Mouse (Mus musculus): ENCODE results near the gene Rasgrp2. TPM values are rescaled to one million over a fixed set of nuclear protein-coding genes. Genes with fewer than 3 reads are reported as not detected.

Gene Rasgrp2
- polyA plus RNA-seq, 1 experiment from 2014 or later = 26.4 TPM

GRCm38 (mm10) chr19:6373539-6374400, 25.4 kb upstream of the Rasgrp2 start:
- no peak for ATAC-seq (ENCODE audit: low FRiP score, low read depth)
- H3K36me3 ChIP-seq = peaks cover 95% of the 10 kb centered on the region
- H3K4me2 ChIP-seq (replicated peaks) = no peak overlapping the region
- no peak overlapping the region for H3K4me3 ChIP-seq
- H3K27ac ChIP-seq = no peak overlapping the region
- no peak overlapping the region for H3K9ac ChIP-seq
- H3K27me3 ChIP-seq (replicated peaks) = no peaks in the 10 kb centered on the region
- H3K4me1 ChIP-seq = peaks cover 10% of the 10 kb centered on the region; the same call in 1 of the 2 replicates
- WGBS = 71% methylated on average over 12 of the region's 12 CpGs
- H3K9me3 ChIP-seq = no peaks in the 10 kb centered on the region

- Histone ChIP-seq H3K9me3 (no peaks in the 10 kb centered on the region), H3K27me3 (replicated peaks) (no peaks in the 10 kb centered on the region), H3K4me1 (peaks cover 10% of the 10 kb centered on the region; the same call in 1 of the 2 replicates), H3K9ac (no peak overlapping the region), H3K4me2 (replicated peaks) (no peak overlapping the region), H3K27ac (no peak overlapping the region), H3K36me3 (peaks cover 89% of the 10 kb centered on the region), H3K4me3 (no peak overlapping the region)
- 96% methylated on average over 10 of the region's 10 CpGs for WGBS
- no peak for ATAC-seq (ENCODE audit: low FRiP score, low read depth)
Observed at GRCm38 (mm10) chr19:6374571-6374970, 24.6 kb upstream of the Rasgrp2 start.

GRCm38 (mm10) chr19:6375423-6376254, 23.5 kb upstream of the Rasgrp2 start:
- Histone ChIP-seq H3K4me3 (no peak overlapping the region), H3K9me3 (no peaks in the 10 kb centered on the region), H3K27ac (no peak overlapping the region), H3K4me2 (replicated peaks) (no peak overlapping the region), H3K9ac (no peak overlapping the region), H3K27me3 (replicated peaks) (no peaks in the 10 kb centered on the region), H3K36me3 (peaks cover 81% of the 10 kb centered on the region), H3K4me1 (peaks cover 10% of the 10 kb centered on the region; the same call in 1 of the 2 replicates)
- ATAC-seq (ENCODE audit: low FRiP score, low read depth) = peak; percentile 22; the same call in 1 of the 2 replicates
- WGBS = 90% methylated on average over 42 of the region's 42 CpGs

- H3K27me3 ChIP-seq (replicated peaks) = no peaks in the 10 kb centered on the region
- 72% methylated on average over 14 of the region's 14 CpGs for WGBS
- peaks cover 10% of the 10 kb centered on the region; the same call in 1 of the 2 replicates for H3K4me1 ChIP-seq
- no peak overlapping the region for H3K4me3 ChIP-seq
- no peaks in the 10 kb centered on the region for H3K9me3 ChIP-seq
- no peak overlapping the region for H3K9ac ChIP-seq
- no peak for ATAC-seq (ENCODE audit: low FRiP score, low read depth)
- no peak overlapping the region for H3K27ac ChIP-seq
- H3K4me2 ChIP-seq (replicated peaks) = no peak overlapping the region
- peaks cover 75% of the 10 kb centered on the region for H3K36me3 ChIP-seq
Observed at GRCm38 (mm10) chr19:6376255-6376564, 22.9 kb upstream of the Rasgrp2 start.

GRCm38 (mm10) chr19:6376643-6377042, 22.5 kb upstream of the Rasgrp2 start:
- Histone ChIP-seq H3K9me3 (no peaks in the 10 kb centered on the region), H3K4me3 (no peak overlapping the region), H3K27ac (no peak overlapping the region), H3K27me3 (replicated peaks) (no peaks in the 10 kb centered on the region), H3K36me3 (peaks cover 71% of the 10 kb centered on the region), H3K4me2 (replicated peaks) (no peak overlapping the region), H3K4me1 (peaks cover 10% of the 10 kb centered on the region; the same call in 1 of the 2 replicates), H3K9ac (no peak overlapping the region)
- WGBS = 85% methylated on average over 2 of the region's 2 CpGs
- no peak for ATAC-seq (ENCODE audit: low FRiP score, low read depth)

- Histone ChIP-seq H3K27ac (no peak overlapping the region), H3K4me1 (peaks cover 10% of the 10 kb centered on the region; the same call in 1 of the 2 replicates), H3K27me3 (replicated peaks) (no peaks in the 10 kb centered on the region), H3K4me3 (no peak overlapping the region), H3K9ac (no peak overlapping the region), H3K36me3 (peaks cover 62% of the 10 kb centered on the region), H3K4me2 (replicated peaks) (no peak overlapping the region), H3K9me3 (no peaks in the 10 kb centered on the region)
- ATAC-seq (ENCODE audit: low FRiP score, low read depth) = no peak
- WGBS = 36% methylated on average over 11 of the region's 11 CpGs
Observed at GRCm38 (mm10) chr19:6377327-6378040, 21.7 kb upstream of the Rasgrp2 start.

GRCm38 (mm10) chr19:6380411-6381166, 18.6 kb upstream of the Rasgrp2 start:
- Histone ChIP-seq H3K27me3 (replicated peaks) (no peaks in the 10 kb centered on the region), H3K4me1 (peaks cover 16% of the 10 kb centered on the region), H3K27ac (no peak overlapping the region), H3K9me3 (no peaks in the 10 kb centered on the region), H3K4me2 (replicated peaks) (no peak overlapping the region), H3K9ac (no peak overlapping the region), H3K36me3 (peaks cover 32% of the 10 kb centered on the region), H3K4me3 (no peak overlapping the region)
- no peak for ATAC-seq (ENCODE audit: low FRiP score, low read depth)
- 89% methylated on average over 9 of the region's 9 CpGs for WGBS

GRCm38 (mm10) chr19:6381238-6381637, 17.9 kb upstream of the Rasgrp2 start:
- Histone ChIP-seq H3K36me3 (peaks cover 25% of the 10 kb centered on the region), H3K4me1 (peaks cover 17% of the 10 kb centered on the region), H3K27me3 (replicated peaks) (no peaks in the 10 kb centered on the region), H3K9me3 (no peaks in the 10 kb centered on the region), H3K27ac (no peak overlapping the region), H3K4me2 (replicated peaks) (no peak overlapping the region), H3K9ac (no peak overlapping the region), H3K4me3 (no peak overlapping the region)
- ATAC-seq (ENCODE audit: low FRiP score, low read depth) = no peak
- 98% methylated on average over 5 of the region's 5 CpGs for WGBS

- Histone ChIP-seq H3K27me3 (replicated peaks) (no peaks in the 10 kb centered on the region), H3K36me3 (peaks cover 14% of the 10 kb centered on the region), H3K4me1 (peaks cover 11% of the 10 kb centered on the region), H3K4me3 (no peak overlapping the region), H3K27ac (no peak overlapping the region), H3K9me3 (no peaks in the 10 kb centered on the region), H3K9ac (no peak overlapping the region), H3K4me2 (replicated peaks) (no peak overlapping the region)
- 84% methylated on average over 4 of the region's 4 CpGs for WGBS
- ATAC-seq (ENCODE audit: low FRiP score, low read depth) = no peak
Observed at GRCm38 (mm10) chr19:6382323-6382924, 16.7 kb upstream of the Rasgrp2 start.

GRCm38 (mm10) chr19:6383470-6383869, 15.7 kb upstream of the Rasgrp2 start:
- H3K27me3 ChIP-seq (replicated peaks) = no peaks in the 10 kb centered on the region
- H3K27ac ChIP-seq = no peak overlapping the region
- H3K9me3 ChIP-seq = no peaks in the 10 kb centered on the region
- H3K36me3 ChIP-seq = 0 out of 2 replicates have a peak, but pooled peaks cover 4% of the 10 kb centered on the region
- H3K4me1 ChIP-seq = peaks cover 7% of the 10 kb centered on the region; the same call in 1 of the 2 replicates
- H3K4me3 ChIP-seq = no peak overlapping the region
- 52% methylated on average over 5 of the region's 5 CpGs for whole genome bisulfite sequencing
- H3K9ac ChIP-seq = 0 out of 2 replicates have a peak overlapping the region, but pooled peaks have one; percentile 5
- no peak overlapping the region for H3K4me2 ChIP-seq (replicated peaks)
- ATAC-seq (ENCODE audit: low FRiP score, low read depth) = no peak

- 0 out of 2 replicates have a peak within 1 kb of the TSS, but pooled peaks have one; percentile 5 for H3K9ac ChIP-seq
- no peak within 1 kb of the TSS for H3K27ac ChIP-seq
- H3K27me3 ChIP-seq (replicated peaks) = no peaks in the 10 kb centered on the region
- H3K4me1 ChIP-seq = peaks cover 8% of the 10 kb centered on the region; the same call in 1 of the 2 replicates
- H3K9me3 ChIP-seq = no peaks in the 10 kb centered on the region
- no peak within 1 kb of the TSS for H3K4me3 ChIP-seq
- no peak for ATAC-seq (ENCODE audit: low FRiP score, low read depth)
- WGBS = 20% methylated on average over 7 of the region's 7 CpGs
- H3K36me3 ChIP-seq = no peaks in the 10 kb centered on the region
- H3K4me2 ChIP-seq (replicated peaks) = no peak within 1 kb of the TSS
Observed at GRCm38 (mm10) chr19:6384128-6384527, 15.0 kb upstream of the Rasgrp2 start, which contains the start of gene Pygm. Gene Pygm, plus strand, starts transcription at chr19:6384399.
